Mouse (Mus musculus): Measurements from ENCODE around the gene Glp2r. TPM values are rescaled to one million over a fixed set of nuclear protein-coding genes. Genes with fewer than 3 reads are reported as not detected.

The Glp2r gene
- polyA plus RNA-seq, 1 experiment from 2014 or later = not detected

DNA sequence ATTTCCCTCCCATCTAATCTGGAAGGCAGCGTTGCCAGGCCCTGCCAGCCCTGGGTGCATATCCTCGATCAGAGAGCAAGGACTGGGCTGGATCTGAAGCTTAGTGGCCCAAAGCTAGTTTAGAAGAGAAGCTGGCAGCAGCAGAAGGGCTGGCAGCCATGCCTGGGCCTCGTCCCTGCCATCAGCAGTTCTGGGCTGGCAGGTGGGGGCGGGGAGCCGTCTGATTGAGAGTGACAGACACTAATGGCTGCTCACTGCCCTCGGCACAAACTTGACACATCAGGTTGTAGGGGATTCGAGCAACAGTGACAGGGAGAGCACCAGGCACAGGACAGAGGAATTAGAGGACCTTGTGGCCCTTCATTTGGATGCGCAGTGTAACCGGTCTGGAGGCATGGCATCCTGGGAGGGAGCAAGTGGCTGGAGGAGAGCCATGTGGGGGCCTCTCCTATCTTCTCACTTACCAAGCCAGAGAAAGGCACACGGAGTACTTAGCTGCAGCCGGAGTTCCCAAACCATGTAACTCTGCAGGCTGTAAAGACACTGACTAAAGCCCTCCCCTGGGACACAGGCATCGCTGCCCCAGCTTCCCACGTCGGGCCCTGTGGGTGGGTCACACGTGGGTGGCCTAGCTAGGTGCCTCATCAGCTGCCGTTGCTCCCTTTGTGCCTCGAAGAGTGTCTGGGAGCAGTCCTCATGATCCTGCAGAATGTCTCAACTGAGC is 115.6 kb downstream of the Glp2r start:
- Histone ChIP-seq H3K27ac (replicated peaks) (no peak overlapping the region), H3K4me1 (peaks cover 13% of the 10 kb centered on the region; the same call in 1 of the 2 replicates), H3K9ac (replicated peaks) (no peak overlapping the region), H3K4me3 (no peak overlapping the region), H3K4me2 (replicated peaks) (no peak overlapping the region), H3K9me3 (no peaks in the 10 kb centered on the region), H3K36me3 (no peaks in the 10 kb centered on the region), H3K27me3 (0 out of 2 replicates have a peak, but pooled peaks cover 3% of the 10 kb centered on the region)
- no peak for ATAC-seq (ENCODE audit: low FRiP score, low read depth)
- 79% methylated on average over 17 of the region's 17 CpGs for WGBS

DNA sequence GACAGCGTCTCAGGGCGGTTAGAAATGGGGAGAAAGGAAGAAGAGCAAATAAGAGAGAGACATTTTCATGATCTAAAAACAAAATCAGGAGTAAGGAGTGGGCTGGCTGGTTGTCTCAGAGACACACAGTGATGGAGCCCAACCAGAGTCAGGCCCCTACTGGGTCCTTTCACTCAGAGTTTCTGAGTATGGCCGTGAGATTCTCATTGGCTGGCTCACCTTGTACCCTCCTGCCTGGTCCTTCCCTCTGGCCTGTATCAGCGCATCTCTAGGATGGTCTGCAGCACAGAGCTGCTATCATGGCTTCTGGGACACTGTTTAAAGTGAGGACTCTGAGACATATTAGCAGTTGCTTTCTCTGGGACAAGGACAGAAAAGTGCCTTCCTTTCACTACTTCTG is 116.4 kb downstream of the Glp2r start:
- Histone ChIP-seq H3K4me3 (no peak overlapping the region), H3K9ac (replicated peaks) (no peak overlapping the region), H3K27ac (replicated peaks) (no peak overlapping the region), H3K36me3 (no peaks in the 10 kb centered on the region), H3K27me3 (0 out of 2 replicates have a peak, but pooled peaks cover 3% of the 10 kb centered on the region), H3K9me3 (no peaks in the 10 kb centered on the region), H3K4me1 (peaks cover 13% of the 10 kb centered on the region; the same call in 1 of the 2 replicates), H3K4me2 (replicated peaks) (no peak overlapping the region)
- no peak for ATAC-seq (ENCODE audit: low FRiP score, low read depth)
- 76% methylated on average over 4 of the region's 4 CpGs for WGBS

DNA sequence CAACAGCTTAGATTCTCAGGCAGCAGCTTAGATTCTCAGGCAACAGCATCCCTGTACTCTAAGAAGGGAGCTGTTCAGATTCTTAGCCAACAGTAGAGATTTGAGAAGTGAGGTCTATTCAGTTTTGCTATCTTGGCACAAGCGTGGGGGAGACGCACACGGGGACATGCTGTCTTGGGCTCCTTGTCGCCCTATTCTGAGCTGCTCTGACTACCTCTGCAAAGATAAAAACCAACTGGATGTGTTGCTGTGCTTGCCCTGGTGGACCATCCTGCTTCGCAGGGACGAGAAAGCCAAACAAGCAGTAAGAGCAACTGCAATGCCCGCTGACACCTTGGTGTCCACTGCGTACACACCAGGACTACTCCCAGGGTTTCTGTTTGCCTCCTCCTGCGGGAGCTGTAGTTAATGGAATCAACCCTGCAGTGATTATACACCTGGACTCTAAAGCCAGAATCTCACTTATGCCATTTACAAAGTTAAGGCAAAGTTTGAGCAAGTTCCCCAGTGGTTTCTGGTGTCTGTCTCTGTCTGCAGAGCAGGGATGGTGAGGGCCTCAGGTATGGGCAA is 117.3 kb downstream of the Glp2r start:
- no peak overlapping the region for H3K4me3 ChIP-seq
- 0 out of 2 replicates have a peak, but pooled peaks cover 3% of the 10 kb centered on the region for H3K27me3 ChIP-seq
- no peak for ATAC-seq (ENCODE audit: low FRiP score, low read depth)
- no peaks in the 10 kb centered on the region for H3K9me3 ChIP-seq
- H3K9ac ChIP-seq (replicated peaks) = no peak overlapping the region
- H3K27ac ChIP-seq (replicated peaks) = no peak overlapping the region
- no peak overlapping the region for H3K4me2 ChIP-seq (replicated peaks)
- WGBS = 92% methylated on average over 9 of the region's 9 CpGs
- peaks cover 13% of the 10 kb centered on the region; the same call in 1 of the 2 replicates for H3K4me1 ChIP-seq
- H3K36me3 ChIP-seq = no peaks in the 10 kb centered on the region

DNA sequence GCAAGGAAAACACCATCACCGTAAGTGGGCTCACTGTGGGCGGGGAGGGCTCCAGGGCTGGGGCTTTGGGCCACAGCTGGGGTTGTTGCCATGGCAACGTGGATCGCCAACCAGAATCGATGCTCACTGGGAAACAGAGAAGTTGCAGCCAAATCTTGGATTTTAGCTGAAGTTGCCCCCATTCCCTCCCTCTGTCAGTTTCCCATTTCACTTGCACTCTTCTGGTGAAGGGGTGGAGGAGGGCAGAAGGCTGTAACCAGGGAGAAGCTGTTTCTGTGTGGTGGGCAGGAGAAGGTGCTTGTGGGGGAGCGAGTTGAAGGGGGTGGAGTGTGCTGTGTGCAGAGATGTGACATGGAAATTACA is 118.1 kb downstream of the Glp2r start:
- H3K9ac ChIP-seq (replicated peaks) = no peak overlapping the region
- WGBS = 24% methylated on average over 6 of the region's 6 CpGs
- no peak overlapping the region for H3K27ac ChIP-seq (replicated peaks)
- H3K27me3 ChIP-seq = 0 out of 2 replicates have a peak, but pooled peaks cover 3% of the 10 kb centered on the region
- no peak for ATAC-seq (ENCODE audit: low FRiP score, low read depth)
- no peaks in the 10 kb centered on the region for H3K9me3 ChIP-seq
- H3K4me3 ChIP-seq = peak overlapping the region; percentile 4; the same call in 1 of the 2 replicates
- peaks cover 13% of the 10 kb centered on the region; the same call in 1 of the 2 replicates for H3K4me1 ChIP-seq
- no peaks in the 10 kb centered on the region for H3K36me3 ChIP-seq
- H3K4me2 ChIP-seq (replicated peaks) = peak overlapping the region; percentile 31

DNA sequence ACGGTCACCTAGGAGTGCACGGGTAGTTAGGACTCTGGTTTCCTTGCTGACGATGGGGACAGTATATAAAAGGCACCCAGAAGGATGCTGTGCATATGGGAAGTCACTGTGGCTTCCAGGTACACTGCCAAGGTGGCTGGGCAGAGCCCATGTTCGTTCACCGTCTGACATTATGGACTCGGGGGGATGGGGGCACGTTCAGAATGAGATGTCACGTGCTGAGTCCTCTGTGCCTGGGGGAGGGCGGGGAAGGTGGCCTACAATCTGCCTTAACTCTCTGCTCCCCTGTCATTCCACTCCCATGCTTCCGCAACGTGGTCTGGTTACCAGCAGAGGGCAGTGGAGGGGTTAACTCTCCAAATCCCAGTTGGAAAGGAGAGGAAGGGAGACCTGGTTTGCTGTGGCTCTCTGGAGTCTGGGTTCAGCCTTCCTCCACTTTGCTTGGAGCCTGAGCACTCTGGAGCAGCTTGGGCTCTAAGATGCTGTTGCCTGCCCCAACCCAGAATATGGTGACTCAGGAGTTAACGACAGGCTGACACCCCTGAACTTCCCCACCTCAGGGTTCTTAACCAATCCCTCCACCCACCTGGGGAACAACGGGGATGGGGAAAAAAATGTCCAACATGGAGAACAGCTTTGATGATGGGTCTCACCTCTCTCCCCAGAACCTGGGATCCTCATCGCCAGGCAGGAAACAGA is 118.6 kb downstream of the Glp2r start:
- Histone ChIP-seq H3K27me3 (0 out of 2 replicates have a peak, but pooled peaks cover 3% of the 10 kb centered on the region), H3K36me3 (no peaks in the 10 kb centered on the region), H3K9me3 (no peaks in the 10 kb centered on the region), H3K27ac (replicated peaks) (no peak overlapping the region), H3K4me1 (peaks cover 13% of the 10 kb centered on the region; the same call in 1 of the 2 replicates), H3K4me3 (peak overlapping the region; percentile 4; the same call in 1 of the 2 replicates), H3K4me2 (replicated peaks) (peak overlapping the region; percentile 31), H3K9ac (replicated peaks) (no peak overlapping the region)
- peak; percentile 38; the same call in 1 of the 2 replicates for ATAC-seq (ENCODE audit: low FRiP score, low read depth)
- 18% methylated on average over 14 of the region's 14 CpGs for WGBS

DNA sequence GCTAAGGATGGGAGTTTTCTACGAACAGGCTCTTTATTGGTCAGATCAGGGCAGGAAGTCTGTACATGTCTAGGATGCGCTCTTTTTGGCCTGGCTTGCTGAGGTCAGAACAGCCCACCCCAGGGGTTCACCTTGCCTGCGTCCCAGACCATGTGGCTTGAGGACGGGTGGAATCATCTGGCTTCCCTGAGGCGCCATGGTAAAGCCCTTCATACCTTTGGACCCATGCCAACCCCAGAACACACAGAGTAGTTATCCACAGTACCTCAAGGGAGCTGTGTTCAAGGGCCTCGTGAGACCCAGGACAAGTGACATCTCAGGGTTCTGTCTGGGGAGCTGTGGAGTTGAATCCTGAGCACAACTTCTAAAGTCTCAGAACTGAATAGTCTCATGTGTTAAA is 119.2 kb downstream of the Glp2r start:
- Histone ChIP-seq H3K4me1 (peaks cover 13% of the 10 kb centered on the region; the same call in 1 of the 2 replicates), H3K4me3 (no peak overlapping the region), H3K9me3 (no peaks in the 10 kb centered on the region), H3K36me3 (no peaks in the 10 kb centered on the region), H3K4me2 (replicated peaks) (no peak overlapping the region), H3K27me3 (0 out of 2 replicates have a peak, but pooled peaks cover 3% of the 10 kb centered on the region), H3K27ac (replicated peaks) (no peak overlapping the region), H3K9ac (replicated peaks) (no peak overlapping the region)
- ATAC-seq (ENCODE audit: low FRiP score, low read depth) = no peak
- WGBS = 86% methylated on average over 6 of the region's 6 CpGs

DNA sequence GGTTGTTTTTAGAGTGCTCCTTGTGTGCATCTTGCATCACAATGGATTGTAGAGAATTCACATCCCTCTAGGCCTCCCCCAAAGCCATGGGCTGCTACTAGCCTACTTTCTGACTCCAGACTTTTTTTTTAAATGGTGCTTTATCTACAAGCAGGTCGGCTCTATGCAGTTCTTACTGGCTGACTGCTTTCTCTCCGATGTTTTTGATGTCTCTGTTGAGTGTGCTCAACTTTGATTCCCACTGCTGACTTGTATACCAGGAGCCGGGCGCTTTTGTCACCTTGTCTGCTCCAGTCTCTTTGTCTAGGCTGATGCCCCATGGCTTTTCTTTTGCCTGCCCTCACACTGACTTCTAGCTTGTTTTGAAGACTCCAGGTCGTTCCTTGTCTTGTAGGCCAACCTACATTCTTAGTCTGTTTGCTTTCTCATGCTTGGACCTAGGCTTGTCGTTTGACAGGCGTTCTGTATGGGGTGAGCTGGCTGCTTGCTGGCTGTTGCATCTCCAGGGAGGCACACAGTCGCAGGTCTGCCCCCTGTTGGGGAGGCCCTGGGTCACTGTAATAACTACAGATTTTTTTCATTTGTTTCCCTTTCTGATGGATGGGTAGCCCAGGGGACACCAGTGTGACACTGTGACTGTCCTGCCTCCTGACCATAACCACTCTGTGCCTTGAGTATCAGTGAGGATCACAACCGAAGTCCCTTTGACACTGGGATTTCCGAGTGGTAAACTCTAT is 120.8 kb downstream of the Glp2r start:
- H3K4me3 ChIP-seq = no peak overlapping the region
- H3K4me1 ChIP-seq = peaks cover 13% of the 10 kb centered on the region; the same call in 1 of the 2 replicates
- ATAC-seq (ENCODE audit: low FRiP score, low read depth) = no peak
- no peaks in the 10 kb centered on the region for H3K36me3 ChIP-seq
- no peaks in the 10 kb centered on the region for H3K9me3 ChIP-seq
- no peak overlapping the region for H3K4me2 ChIP-seq (replicated peaks)
- WGBS = 47% methylated on average over 10 of the region's 10 CpGs
- H3K9ac ChIP-seq (replicated peaks) = no peak overlapping the region
- 0 out of 2 replicates have a peak, but pooled peaks cover 3% of the 10 kb centered on the region for H3K27me3 ChIP-seq
- H3K27ac ChIP-seq (replicated peaks) = no peak overlapping the region

DNA sequence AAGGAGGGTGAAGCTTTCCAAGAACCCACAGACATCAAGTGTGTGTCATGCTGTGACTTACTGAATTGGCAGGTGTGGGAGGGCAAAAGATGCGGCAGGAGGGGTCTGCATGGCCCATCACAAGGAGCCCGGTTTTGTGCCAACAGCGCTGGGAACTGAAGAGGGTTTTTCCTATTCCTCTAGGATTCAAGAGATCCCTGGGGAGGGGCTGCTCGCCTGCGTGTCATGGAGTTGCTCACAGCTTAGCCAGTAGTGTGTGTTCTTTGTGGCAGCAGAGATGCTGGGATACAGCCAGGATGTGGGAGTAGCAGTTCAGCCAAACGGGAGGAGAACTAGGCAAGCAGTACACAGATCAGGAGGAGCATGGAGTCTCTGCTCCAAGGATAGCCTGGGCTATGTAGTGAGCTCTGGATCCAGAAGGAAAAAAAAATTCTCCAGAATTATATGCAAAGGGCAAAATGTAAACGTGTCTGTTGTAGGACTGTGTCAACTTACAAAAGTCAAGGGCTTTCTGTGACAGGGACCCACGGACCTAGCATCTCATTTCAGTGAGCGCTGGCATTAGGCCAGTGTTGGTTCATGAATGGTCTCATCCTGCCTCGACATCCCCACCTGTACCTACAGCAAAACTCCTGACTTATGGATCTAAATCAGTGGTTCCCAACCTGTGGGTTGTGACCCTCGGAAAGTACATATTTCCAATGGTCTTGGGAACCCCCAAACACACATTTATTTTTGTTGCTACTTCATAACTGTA is 122.1 kb downstream of the Glp2r start:
- H3K27ac ChIP-seq (replicated peaks) = no peak overlapping the region
- H3K4me1 ChIP-seq = peaks cover 13% of the 10 kb centered on the region; the same call in 1 of the 2 replicates
- no peaks in the 10 kb centered on the region for H3K36me3 ChIP-seq
- H3K9ac ChIP-seq (replicated peaks) = no peak overlapping the region
- H3K4me2 ChIP-seq (replicated peaks) = no peak overlapping the region
- H3K27me3 ChIP-seq = 0 out of 2 replicates have a peak, but pooled peaks cover 3% of the 10 kb centered on the region
- 82% methylated on average over 11 of the region's 11 CpGs for WGBS
- ATAC-seq (ENCODE audit: low FRiP score, low read depth) = no peak
- H3K4me3 ChIP-seq = no peak overlapping the region
- H3K9me3 ChIP-seq = no peaks in the 10 kb centered on the region

DNA sequence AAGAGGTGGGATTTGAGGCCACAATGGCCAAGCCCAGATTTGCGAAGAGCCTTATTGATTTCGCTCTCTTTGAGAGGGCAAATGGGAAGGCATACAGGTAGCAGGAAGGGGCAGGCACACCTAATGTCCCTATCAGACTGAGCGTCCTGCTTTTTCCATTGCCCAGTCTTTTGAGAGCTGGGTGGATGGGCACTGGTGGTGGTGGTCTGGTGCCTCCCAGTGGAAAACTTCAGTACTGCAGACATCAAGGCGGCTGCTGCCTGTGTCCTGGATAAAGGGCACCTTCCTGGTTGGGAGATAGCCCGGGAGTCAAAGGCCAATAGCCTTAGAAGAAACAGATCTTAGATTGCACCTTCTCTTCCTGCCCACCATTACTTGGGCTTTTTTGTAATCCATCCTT is 123.2 kb downstream of the Glp2r start:
- Histone ChIP-seq H3K4me3 (no peak overlapping the region), H3K4me2 (replicated peaks) (no peak overlapping the region), H3K9me3 (no peaks in the 10 kb centered on the region), H3K27ac (replicated peaks) (no peak overlapping the region), H3K27me3 (no peaks in the 10 kb centered on the region), H3K36me3 (no peaks in the 10 kb centered on the region), H3K9ac (replicated peaks) (no peak overlapping the region), H3K4me1 (peaks cover 8% of the 10 kb centered on the region; the same call in 1 of the 2 replicates)
- ATAC-seq (ENCODE audit: low FRiP score, low read depth) = no peak
- WGBS = 29% methylated on average over 5 of the region's 5 CpGs

DNA sequence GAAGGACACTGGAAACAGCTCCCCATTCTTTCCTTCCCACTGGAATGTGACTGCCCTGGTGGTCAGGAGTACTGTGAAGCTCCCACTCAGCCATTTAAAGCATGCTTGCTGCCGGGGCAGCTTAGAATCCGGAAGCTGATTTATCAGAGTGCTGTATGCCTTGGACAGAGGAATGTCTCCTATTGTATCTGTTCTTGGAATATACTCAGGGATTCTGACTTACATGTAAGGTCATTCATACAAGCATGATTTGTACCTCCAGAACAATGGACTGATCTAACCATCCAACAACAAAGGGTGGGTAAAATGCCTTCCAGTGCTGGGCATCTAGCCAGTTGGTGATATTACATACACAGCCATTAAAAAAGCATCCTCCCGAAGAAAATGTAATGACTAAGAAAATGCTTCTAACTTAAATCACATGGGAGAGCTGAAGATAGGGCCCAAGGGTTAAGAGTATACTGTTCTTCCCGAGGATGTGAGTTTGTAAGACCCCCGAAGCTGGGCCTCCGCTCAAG is 126.3 kb downstream of the Glp2r start:
- Histone ChIP-seq H3K4me1 (no peaks in the 10 kb centered on the region), H3K36me3 (no peaks in the 10 kb centered on the region), H3K4me3 (no peak overlapping the region), H3K27me3 (no peaks in the 10 kb centered on the region), H3K4me2 (replicated peaks) (no peak overlapping the region), H3K9ac (replicated peaks) (no peak overlapping the region), H3K27ac (replicated peaks) (no peak overlapping the region), H3K9me3 (no peaks in the 10 kb centered on the region)
- whole genome bisulfite sequencing = 87% methylated on average over 6 of the region's 6 CpGs
- ATAC-seq (ENCODE audit: low FRiP score, low read depth) = no peak

DNA sequence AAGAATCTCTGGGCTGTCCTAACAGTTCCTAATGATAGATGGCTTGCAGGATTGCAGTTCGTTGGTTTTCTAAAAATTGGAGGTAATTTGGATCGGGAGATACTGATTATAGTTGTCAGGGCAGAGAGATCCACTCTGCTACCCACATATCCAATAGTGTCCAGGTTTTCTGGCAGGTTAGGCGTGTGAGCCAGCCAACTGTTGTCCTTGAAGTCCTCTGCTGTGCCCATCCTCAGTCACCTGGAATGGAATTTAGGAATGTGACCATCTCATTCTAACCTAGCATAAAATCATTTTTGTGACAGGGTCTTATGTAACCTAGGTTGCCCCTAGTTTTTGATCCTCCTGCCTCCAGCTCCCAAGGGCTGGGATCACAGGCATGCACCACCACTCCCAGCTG is 127.5 kb downstream of the Glp2r start:
- H3K27ac ChIP-seq (replicated peaks) = no peak overlapping the region
- H3K4me3 ChIP-seq = no peak overlapping the region
- ATAC-seq (ENCODE audit: low FRiP score, low read depth) = no peak
- 86% methylated on average over 3 of the region's 3 CpGs for WGBS
- no peak overlapping the region for H3K4me2 ChIP-seq (replicated peaks)
- no peaks in the 10 kb centered on the region for H3K4me1 ChIP-seq
- H3K27me3 ChIP-seq = no peaks in the 10 kb centered on the region
- no peak overlapping the region for H3K9ac ChIP-seq (replicated peaks)
- H3K9me3 ChIP-seq = no peaks in the 10 kb centered on the region
- no peaks in the 10 kb centered on the region for H3K36me3 ChIP-seq
